Mouse (Mus musculus) thymus, adult 2 months (tissue): Measurements from ENCODE around the gene Cass4. TPM values are rescaled to one million over a fixed set of nuclear protein-coding genes. Genes with fewer than 3 reads are reported as not detected.

ENCODE experiments used
- DNase-seq: peaks from one replicate; pipeline ENCODE4 v3.0.0; 2021
- H3K27ac ChIP-seq: fragments of 200-500 bp; 2 replicates; pipeline ENCODE4 v1.5.1; 2012; ENCODE audit warnings: low read length, control low read depth; ENCODE audit not compliant: control insufficient read depth, insufficient read depth
- H3K27me3 ChIP-seq: fragments of 200-500 bp; 2 replicates; pipeline ENCODE4 v1.6.1; 2012; ENCODE audit warnings: mild to moderate bottlenecking, low read length, moderate library complexity, mixed read lengths; ENCODE audit not compliant: control insufficient read depth, insufficient read depth
- H3K36me3 ChIP-seq: fragments of 200-500 bp; 2 replicates; pipeline ENCODE4 v1.6.1; 2012; ENCODE audit warnings: mild to moderate bottlenecking, low read length, moderate library complexity; ENCODE audit not compliant: control insufficient read depth, insufficient read depth
- H3K4me1 ChIP-seq: fragments of 200-500 bp; replicated peaks from 2 replicates; pipeline ENCODE4 v1.6.1; 2012; ENCODE audit warnings: low read length; ENCODE audit not compliant: control insufficient read depth, insufficient read depth
- H3K4me3 ChIP-seq: fragments of 200-500 bp; 2 replicates; pipeline ENCODE4 v1.5.1; 2012; ENCODE audit warnings: mild to moderate bottlenecking, low read length, control low read depth, moderate library complexity; ENCODE audit not compliant: control insufficient read depth, insufficient read depth
- CTCF ChIP-seq: fragments of 200-500 bp; IDR thresholded peaks from 2 replicates; pipeline ENCODE4 v1.5.1; 2012; ENCODE audit warnings: mild to moderate bottlenecking, control low read depth, low read length, moderate library complexity, borderline replicate concordance; ENCODE audit not compliant: control insufficient read depth, poor library complexity, insufficient read depth; ENCODE audit errors: extremely low read depth
- POLR2A ChIP-seq: fragments of 200-500 bp; IDR thresholded peaks from 2 replicates; pipeline ENCODE4 v1.6.1; 2012; ENCODE audit warnings: mild to moderate bottlenecking, low read length, control low read depth, moderate library complexity; ENCODE audit not compliant: control insufficient read depth, poor library complexity, insufficient read depth; ENCODE audit errors: extremely low read depth
- WGBS: fragments of 180-500 bp; shearing (Covaris S2); methylation state at CpG from one replicate; pipeline ENCODE4 v1.1.7; 2018; 5-methylcytosine and 5-hydroxymethylcytosine counted together
- polyA plus RNA-seq: library from polyadenylated mRNA; depleted of rRNA; stranded (reverse); fragments of >200 nt; gene quantifications from 2 replicates; pipeline ENCODE4 v1.2.3, GENCODE M21; 2012

Cass4 gene
- polyA plus RNA-seq, 1 experiment: 2.2 TPM

- Histone ChIP-seq H3K27ac (no peak overlapping the region), H3K36me3 (no peaks in the 10 kb centered on the region), H3K27me3 (no peaks in the 10 kb centered on the region), H3K4me3 (no peak overlapping the region), H3K4me1 (peaks cover 65% of the 10 kb centered on the region)
- WGBS: 89% methylated on average over 4 of the region's 4 CpGs
- no peak for TF ChIP-seq CTCF
- no peak for TF ChIP-seq POLR2A
- no peak for DNase-seq
These were observed 1.1 kb downstream of the Cass4 start for GRCm38 (mm10) chr2:172394671-172395070.

DNA sequence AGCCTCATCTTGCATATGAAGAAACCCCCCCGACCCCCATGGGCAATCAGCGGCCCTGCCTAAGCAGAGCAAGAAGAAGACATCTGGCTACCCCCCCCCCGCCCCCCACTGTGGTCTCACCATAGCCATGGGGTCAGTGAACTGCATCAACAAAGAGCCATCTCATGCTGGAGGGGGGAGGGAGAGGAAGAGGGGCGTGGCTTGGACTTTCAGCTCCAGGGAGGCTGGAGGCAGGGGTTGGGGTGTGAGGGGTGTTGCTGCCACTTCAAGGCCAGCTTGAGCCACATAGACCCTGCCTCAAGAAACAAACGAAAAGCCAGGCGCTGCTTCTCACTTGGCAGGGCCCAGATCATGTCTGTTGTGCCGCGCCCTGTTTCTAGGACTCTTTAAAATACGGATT is 2.4 kb downstream of the Cass4 start:
- no peaks in the 10 kb centered on the region for H3K27me3 ChIP-seq
- H3K4me1 ChIP-seq: peaks cover 65% of the 10 kb centered on the region
- H3K36me3 ChIP-seq: no peaks in the 10 kb centered on the region
- TF ChIP-seq POLR2A (no peak), CTCF (no peak)
- WGBS: 80% methylated on average over 9 of the region's 9 CpGs
- no peak overlapping the region for H3K4me3 ChIP-seq
- DNase-seq: no peak
- H3K27ac ChIP-seq: no peak overlapping the region

GRCm38 (mm10) chr2:172399901-172400300 is 6.3 kb downstream of the Cass4 start:
- WGBS: 20% methylated on average over 9 of the region's 9 CpGs
- TF ChIP-seq POLR2A (no peak), CTCF (no peak)
- H3K36me3 ChIP-seq: no peaks in the 10 kb centered on the region
- H3K4me3 ChIP-seq: no peak overlapping the region
- peak; percentile 47 for DNase-seq
- H3K27ac ChIP-seq: no peak overlapping the region
- no peaks in the 10 kb centered on the region for H3K27me3 ChIP-seq
- H3K4me1 ChIP-seq: peaks cover 51% of the 10 kb centered on the region

- TF ChIP-seq POLR2A: peak; percentile 42; the same call in 1 of the 2 replicates
- TF ChIP-seq CTCF: no peak
- Histone ChIP-seq H3K4me1 (peaks cover 44% of the 10 kb centered on the region), H3K27me3 (no peaks in the 10 kb centered on the region), H3K36me3 (no peaks in the 10 kb centered on the region), H3K27ac (peak overlapping the region; percentile 74), H3K4me3 (no peak overlapping the region)
- WGBS: 15% methylated on average over 13 of the region's 13 CpGs
- DNase-seq: peak; percentile 43
These were observed 7.7 kb downstream of the Cass4 start for GRCm38 (mm10) chr2:172401116-172401825.

- no peak overlapping the region for H3K4me3 ChIP-seq
- H3K27me3 ChIP-seq: no peaks in the 10 kb centered on the region
- no peaks in the 10 kb centered on the region for H3K36me3 ChIP-seq
- TF ChIP-seq CTCF: no peak
- DNase-seq: no peak
- 80% methylated on average over 7 of the region's 7 CpGs for WGBS
- H3K27ac ChIP-seq: no peak overlapping the region
- H3K4me1 ChIP-seq: peaks cover 49% of the 10 kb centered on the region
These were observed 10.6 kb downstream of the Cass4 start for GRCm38 (mm10) chr2:172404239-172404638.

- WGBS: 48% methylated on average over 3 of the region's 3 CpGs
- no peaks in the 10 kb centered on the region for H3K36me3 ChIP-seq
- peaks cover 41% of the 10 kb centered on the region for H3K4me1 ChIP-seq
- no peaks in the 10 kb centered on the region for H3K27me3 ChIP-seq
- no peak for DNase-seq
- no peak overlapping the region for H3K4me3 ChIP-seq
- no peak overlapping the region for H3K27ac ChIP-seq
- TF ChIP-seq CTCF (no peak), POLR2A (no peak)
These were observed 11.4 kb downstream of the Cass4 start for GRCm38 (mm10) chr2:172405011-172405410.

DNA sequence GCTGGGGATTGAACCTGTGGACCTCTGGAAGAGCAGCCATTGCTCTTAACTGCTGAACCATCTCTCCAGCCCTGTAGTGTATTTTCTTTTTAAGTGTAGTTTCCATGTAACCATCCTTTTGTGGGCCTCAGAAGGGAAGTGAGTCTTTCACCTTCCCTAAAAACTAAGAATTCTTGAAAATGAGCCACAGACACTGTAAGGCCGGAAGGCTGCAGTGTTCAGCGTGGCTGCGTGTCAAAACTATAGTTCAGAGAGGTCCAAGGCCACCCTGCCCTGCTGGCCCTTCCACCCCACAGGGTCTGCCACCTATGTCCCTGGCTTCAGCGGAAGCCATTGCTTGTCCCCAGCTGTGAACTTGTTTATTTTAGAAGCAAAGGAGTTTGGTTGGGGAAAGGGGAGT is 12.6 kb downstream of the Cass4 start:
- no peak for TF ChIP-seq CTCF
- no peak for TF ChIP-seq POLR2A
- DNase-seq: no peak
- H3K27me3 ChIP-seq: no peaks in the 10 kb centered on the region
- 93% methylated on average over 4 of the region's 4 CpGs for WGBS
- H3K4me1 ChIP-seq: peaks cover 33% of the 10 kb centered on the region
- no peak overlapping the region for H3K4me3 ChIP-seq
- no peak overlapping the region for H3K27ac ChIP-seq
- H3K36me3 ChIP-seq: no peaks in the 10 kb centered on the region
